Mouse (Mus musculus) urinary bladder, postnatal 14 days (tissue): ENCODE measurements around the gene Gstm4.
"Not testable (repeated sequence)": the region's sequence is repeated elsewhere in the genome, so short reads cannot be mapped to it uniquely, and the experiment has no call there.

Source experiments
- DNase-seq: peaks from one replicate; pipeline ENCODE4 v3.0.0; 2021; ENCODE audit warnings: low spot score

The Gstm4 gene

GRCm38 (mm10) chr3:108069231-108069870 is 24.7 kb upstream of the Gstm4 start:
- peak; percentile 66 for DNase-seq

GRCm38 (mm10) chr3:108068826-108069225 is 24.1 kb upstream of the Gstm4 start:
- DNase-seq = no peak

GRCm38 (mm10) chr3:108067370-108067934 is 22.8 kb upstream of the Gstm4 start:
- DNase-seq = no peak

- DNase-seq = no peak
Observed at GRCm38 (mm10) chr3:108065551-108065950, 20.9 kb upstream of the Gstm4 start.

- DNase-seq = no peak
Observed at GRCm38 (mm10) chr3:108064672-108065071, 20.0 kb upstream of the Gstm4 start.

- no peak for DNase-seq
Observed at GRCm38 (mm10) chr3:108062648-108063047, 18.0 kb upstream of the Gstm4 start.

- peak; percentile 61 for DNase-seq
Observed at GRCm38 (mm10) chr3:108061420-108061819, 16.7 kb upstream of the Gstm4 start.

- no peak for DNase-seq
Observed at GRCm38 (mm10) chr3:108050493-108050892, 5.8 kb upstream of the Gstm4 start.

GRCm38 (mm10) chr3:108048306-108048705 is 3.6 kb upstream of the Gstm4 start:
- DNase-seq = no peak

- DNase-seq = no peak
Observed at GRCm38 (mm10) chr3:108046944-108047655, 2.4 kb upstream of the Gstm4 start.

GRCm38 (mm10) chr3:108033156-108033555 is 11.5 kb downstream of the Gstm4 start:
- DNase-seq = peak; percentile 49

- peak; percentile 73 for DNase-seq
Observed at GRCm38 (mm10) chr3:108032113-108032512, 12.6 kb downstream of the Gstm4 start.

GRCm38 (mm10) chr3:108028641-108029365 is 15.9 kb downstream of the Gstm4 start:
- no peak for DNase-seq

- DNase-seq = no peak
Observed at GRCm38 (mm10) chr3:108026597-108026996, 18.1 kb downstream of the Gstm4 start.

GRCm38 (mm10) chr3:108026049-108026448 is 18.6 kb downstream of the Gstm4 start:
- DNase-seq = no peak

GRCm38 (mm10) chr3:108025318-108025717 is 19.4 kb downstream of the Gstm4 start:
- peak; percentile 49 for DNase-seq

GRCm38 (mm10) chr3:108022650-108023049 is 22.0 kb downstream of the Gstm4 start:
- DNase-seq = peak; percentile 72

GRCm38 (mm10) chr3:108020351-108021022 is 24.2 kb downstream of the Gstm4 start:
- not testable (repeated sequence) for DNase-seq

GRCm38 (mm10) chr3:108019226-108019625 is 25.5 kb downstream of the Gstm4 start:
- not testable (repeated sequence) for DNase-seq

GRCm38 (mm10) chr3:108018190-108018820 is 26.4 kb downstream of the Gstm4 start:
- no peak for DNase-seq

- DNase-seq = peak; percentile 97
Observed at GRCm38 (mm10) chr3:108017473-108018189, 27.1 kb downstream of the Gstm4 start, which contains the start of gene Gstm1. Gene Gstm1, minus strand, starts transcription at chr3:108017973.
